Comparison of ENCODE assay signal across 8 mouse cellular contexts in genomic region chr1:160212703-160213669, GRCm38 (mm10). TPM values are rescaled to one million over a fixed set of nuclear protein-coding genes. Genes with fewer than 3 reads are reported as not detected.
DNase-seq lines count a peak whose midpoint lies in the region; ATAC-seq lines count a peak whose summit lies in the region.

Gene Cacybp (minus strand): TSS chr1:160212875.

- no peaks in the 10 kb centered on the region for H3K9me3 ChIP-seq in hindbrain, embryonic 11.5 days (ENCODE audit: control insufficient read depth, low read length)

- no peaks in the 10 kb centered on the region for H3K27me3 ChIP-seq in hindbrain, embryonic 11.5 days (ENCODE audit: control insufficient read depth, insufficient read depth, low read length)

- H3K9ac ChIP-seq in hindbrain, embryonic 11.5 days (ENCODE audit: low read depth, low read length): peak within 1 kb of the TSS; percentile 68

- no peaks in the 10 kb centered on the region for H3K36me3 ChIP-seq in hindbrain, embryonic 11.5 days (ENCODE audit: control insufficient read depth, insufficient read depth, low read length)

- DNase-seq in Muller cell, postnatal 12 days (ENCODE audit: inconsistent ontology term): peak; percentile 99
- peak; percentile 100 for DNase-seq in cerebellum, adult 9-11 months
- DNase-seq in frontal cortex, adult 2 months (ENCODE audit: extremely low spot score in 1 of 2, low spot score in 1 of 2): peak; percentile 98 to 100
- peak; percentile 100 for DNase-seq in hindbrain, embryonic 11.5 days (ENCODE audit: low spot score)
- DNase-seq in layer of hippocampus, postnatal 10 days (ENCODE audit: low spot score in 2 of 2): peak; percentile 100
- peak; percentile 100 for DNase-seq in lung, postnatal 10 days
- DNase-seq in ovary, postnatal 36 days (ENCODE audit: low spot score): peak; percentile 100
- DNase-seq in thymus, postnatal 25 days: peak; percentile 100

- peak within 1 kb of the TSS; percentile 64 for H3K4me2 ChIP-seq in hindbrain, embryonic 11.5 days (replicated peaks; ENCODE audit: low read depth, low read length)

- H3K27ac ChIP-seq in hindbrain, embryonic 11.5 days (ENCODE audit: low read depth, low read length): peak within 1 kb of the TSS; percentile 96

- no peaks in the 10 kb centered on the region for H3K4me1 ChIP-seq in hindbrain, embryonic 11.5 days (replicated peaks; ENCODE audit: control insufficient read depth, insufficient read depth, low read length)

- peak; percentile 98 for ATAC-seq in hindbrain, embryonic 11.5 days (ENCODE audit: low FRiP score)

- H3K4me3 ChIP-seq in hindbrain, embryonic 11.5 days (ENCODE audit: low read depth, low read length): peak within 1 kb of the TSS; percentile 85

- WGBS in hindbrain, embryonic 11.5 days: 1% methylated on average over 74 of the region's 76 CpGs

RNA-seq across cellular contexts. Expression of gene Cacybp, which starts in this region (rescaled TPM):
- polyA plus RNA-seq in frontal cortex, adult 2 months (2012; rRNA removed): 56.7 and 61.8 TPM in 2 replicates
- polyA plus RNA-seq in hindbrain, embryonic 11.5 days (2014; fragmentation: Nextera tagmentation; extraction: Ambion mirVana): 299 and 310 TPM in 2 replicates
- total RNA-seq in layer of hippocampus, postnatal 10 days (2021): 100 to 1,000 TPM in 1 of 2 experiments, 10 to 100 TPM in 1; 93.2 to 104 TPM

Comparison
In these comparisons a context has a peak if more than half of its experiments do, and no peak if none do; other contexts are left out.
1. Peak in every context shown above with its lines: DNase-seq, ATAC-seq, H3K4me3 ChIP-seq and H3K27ac ChIP-seq.